30 mouse cellular contexts compared by ENCODE assay signal in the genomic region with DNA sequence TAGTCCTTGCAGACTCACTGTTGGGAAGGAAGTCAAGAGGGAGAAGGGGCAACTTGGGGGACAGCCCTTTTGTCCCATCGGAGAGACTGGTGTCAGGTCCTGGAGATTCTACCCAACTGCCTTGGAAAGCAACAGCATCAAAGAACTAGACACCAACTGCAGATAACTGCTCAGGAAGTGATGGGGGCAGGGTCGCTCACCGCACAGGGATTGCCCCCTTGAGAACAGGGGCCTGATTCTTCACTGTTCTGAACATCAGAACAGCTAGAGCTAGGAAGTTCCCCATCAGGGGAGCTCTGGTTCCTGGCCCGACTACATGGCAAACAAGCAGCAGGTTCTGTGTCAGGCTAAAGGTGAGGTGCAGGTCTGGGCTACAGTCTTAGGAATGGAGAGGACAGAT. TPM values are rescaled to one million over a fixed set of nuclear protein-coding genes. Genes with fewer than 3 reads are reported as not detected.
A peak's percentile ranks its signal among the peaks of the same experiment; 100 is the strongest.
DNase-seq lines count a peak whose midpoint lies in the region; TF ChIP-seq lines count a peak whose summit lies in the region.
"Had no signal": no experiment of that assay in that cellular context is flagged by ENCODE, and none has a peak within 500 bp of the region (broad histone marks: within the 10 kb centered on the region; RNA-seq: fewer than 3 reads in every experiment).

No protein-coding gene starts in this region.

- 12% methylated on average over 4 of the region's 4 CpGs for WGBS in thymus, adult 2 months

- no peak overlapping the region for H3K4me3 ChIP-seq in bone marrow macrophage, adult 2 months (ENCODE audit: insufficient read depth, low read length)
- no peak overlapping the region for H3K4me3 ChIP-seq in thymus, adult 2 months (ENCODE audit: control insufficient read depth, insufficient read depth, low read length)
- H3K4me3 ChIP-seq: embryonic facial prominence, embryonic 10.5 days; embryonic facial prominence, embryonic 15.5 days; forebrain, embryonic 12.5 days; hindbrain, embryonic 12.5 days; left cerebral cortex, adult 2 months; limb, embryonic 12.5 days; liver, embryonic 15.5 days; megakaryocyte, embryonic 14.5 days; midbrain, embryonic 15.5 days had no signal

- H3K4me1 ChIP-seq in bone marrow macrophage, adult 2 months (ENCODE audit: control insufficient read depth, insufficient read depth, low read length): peaks cover 71% of the 10 kb centered on the region
- peaks cover 44% of the 10 kb centered on the region for H3K4me1 ChIP-seq in thymus, adult 2 months (replicated peaks; ENCODE audit: control insufficient read depth, insufficient read depth, low read length)
- H3K4me1 ChIP-seq: forebrain, embryonic 12.5 days; hindbrain, embryonic 12.5 days; limb, embryonic 12.5 days; liver, embryonic 15.5 days; midbrain, embryonic 15.5 days had no signal

- H3K27ac ChIP-seq in bone marrow macrophage, adult 2 months (ENCODE audit: insufficient read depth, low read depth, low read length): peak overlapping the region; percentile 95
- H3K27ac ChIP-seq in thymus, adult 2 months (ENCODE audit: control insufficient read depth, insufficient read depth, low read length): no peak overlapping the region
- H3K27ac ChIP-seq: embryonic facial prominence, embryonic 10.5 days; embryonic facial prominence, embryonic 15.5 days; forebrain, embryonic 12.5 days; hindbrain, embryonic 12.5 days; hindbrain, postnatal 0 days; left cerebral cortex, adult 2 months; limb, embryonic 12.5 days; liver, embryonic 15.5 days; midbrain, embryonic 15.5 days had no signal

- no peaks in the 10 kb centered on the region for H3K27me3 ChIP-seq in thymus, adult 2 months (ENCODE audit: control insufficient read depth, insufficient read depth, low read length)
- H3K27me3 ChIP-seq: CH12.LX; embryonic facial prominence, embryonic 15.5 days; forebrain, embryonic 12.5 days; hindbrain, embryonic 12.5 days; limb, embryonic 12.5 days; liver, embryonic 15.5 days; midbrain, embryonic 15.5 days had no signal

- DNase-seq in CD4-positive, CD25-positive, alpha-beta regulatory T cell, adult 2 months (ENCODE audit: low read depth, low spot score): peak; percentile 67
- DNase-seq in thymus, adult 2 months: peak; percentile 37
- DNase-seq in thymus, postnatal 36 days: peak; percentile 46 to 57
- DNase-seq in lung, postnatal 36 days: no peak
- DNase-seq in adrenal gland, postnatal 36 days: no peak
- no peak for DNase-seq in cerebellum, postnatal 25 days
- DNase-seq: adrenal gland, postnatal 10 days; cerebellum, adult 18-20 months; cerebellum, postnatal 10 days; forebrain, postnatal 0 days; gastrocnemius, postnatal 10 days; kidney, adult 11 months; kidney, postnatal 14 days; lung, embryonic 14.5 days; lung, postnatal 14 days; right cerebral cortex, postnatal 25 days; spleen, adult 18-20 months had no signal

- no peak for TF ChIP-seq POLR2A in bone marrow macrophage, adult 2 months (IDR thresholded peaks at IDR 0.05; ENCODE audit: borderline replicate concordance, low read depth, low read length)
- TF ChIP-seq POLR2A in thymus, adult 2 months (IDR thresholded peaks at IDR 0.05; ENCODE audit: control insufficient read depth, extremely low read depth, insufficient read depth, low read length, poor library complexity): no peak

- H3K36me3 ChIP-seq in thymus, adult 2 months (ENCODE audit: control insufficient read depth, insufficient read depth, low read length): no peaks in the 10 kb centered on the region
- H3K36me3 ChIP-seq: embryonic facial prominence, embryonic 10.5 days; embryonic facial prominence, embryonic 15.5 days; forebrain, embryonic 12.5 days; hindbrain, embryonic 12.5 days; limb, embryonic 12.5 days; liver, embryonic 15.5 days; midbrain, embryonic 15.5 days had no signal

- no peak for TF ChIP-seq CTCF in bone marrow macrophage, adult 2 months (IDR thresholded peaks at IDR 0.05; ENCODE audit: low read depth, low read length)
- no peak for TF ChIP-seq CTCF in thymus, adult 2 months (IDR thresholded peaks at IDR 0.05; ENCODE audit: borderline replicate concordance, control insufficient read depth, extremely low read depth, insufficient read depth, low read length, poor library complexity)

RNA-seq across cellular contexts. Expression of a gene that starts 19.8 kb away (rescaled TPM):
- 181 and 222 TPM in 2 replicates for polyA plus RNA-seq in bone marrow macrophage, adult 2 months (2012; ENCODE audit: insufficient read depth, insufficient read length, missing spikeins)
- 46.5 and 48.1 TPM in 2 replicates for polyA plus RNA-seq in thymus, adult 2 months (2012; rRNA removed)
- total RNA-seq in adrenal gland, postnatal 36 days (2021): 1 to 10 TPM; 7.6 to 9.7 TPM

RNA-seq across cellular contexts. Expression of a gene that starts 48.5 kb away (rescaled TPM):
- polyA plus RNA-seq in bone marrow macrophage, adult 2 months (2012; ENCODE audit: insufficient read depth, insufficient read length, missing spikeins): 0.39 and 1.1 TPM in 2 replicates
- 12.2 and 13.5 TPM in 2 replicates for polyA plus RNA-seq in thymus, adult 2 months (2012; rRNA removed)
- under 1 TPM; 0.10 to 0.40 TPM for total RNA-seq in adrenal gland, postnatal 36 days (2021)
- polyA plus RNA-seq: embryonic facial prominence, embryonic 10.5 days; heart, embryonic 14.5 days had no signal

Comparison
In these comparisons a context has a peak if more than half of its experiments do, and no peak if none do; other contexts are left out.
1. DNase-seq: peak in CD4-positive, CD25-positive, alpha-beta regulatory T cell, adult 2 months (single experiment), thymus, adult 2 months (single experiment) and thymus, postnatal 36 days (2 of 2); none in lung, postnatal 36 days (single experiment), adrenal gland, postnatal 36 days (0 of 2) and cerebellum, postnatal 25 days (0 of 2).